Mouse (Mus musculus) left cerebral cortex, adult 8-10 months (tissue): ENCODE measurements around the gene D3Ertd254e. TPM values are rescaled to one million over a fixed set of nuclear protein-coding genes. Genes with fewer than 3 reads are reported as not detected.

ENCODE experiments used
- DNase-seq, 2 experiments: peaks; one replicate each; pipeline ENCODE4 v3.0.0; 2022; ENCODE audit warnings: low spot score in 2 of 2
- total RNA-seq, 4 experiments: library from RNA; stranded (reverse); gene quantifications; 2 replicates each; pipeline ENCODE4 v1.2.4; 2022

D3Ertd254e gene
- total RNA-seq, 4 experiments from 2014 or later: 17.1 to 22.3 (median 19.1) TPM

- no peak for DNase-seq
Observed at GRCm38 (mm10) chr3:36212758-36213157, 61.9 kb downstream of the D3Ertd254e start.

Other genes starting within 250 kb of the D3Ertd254e start
- 10 to 100 TPM; 67.1 to 84.1 (median 77.7) TPM for gene Dcun1d1, start 213.6 kb upstream of the D3Ertd254e start, total RNA-seq
- gene Mccc1, start 150.3 kb upstream of the D3Ertd254e start, total RNA-seq: 10 to 100 TPM; 32.5 to 46.1 (median 34.5) TPM
- gene Ccdc144b, start 97.5 kb upstream of the D3Ertd254e start, total RNA-seq: not detected
- 10 to 100 TPM; 36.8 to 47.2 (median 44.1) TPM for gene Acad9, start 85.0 kb upstream of the D3Ertd254e start, total RNA-seq
- 1 to 10 TPM; 2.4 to 4.9 (median 4.0) TPM for gene Qrfpr, start 71.3 kb downstream of the D3Ertd254e start, total RNA-seq